Mouse (Mus musculus) lung, postnatal 4 days (tissue): ENCODE results near the gene Fyb.

Experiments
- DNase-seq, 2 experiments: peaks; one replicate each; pipeline ENCODE4 v3.0.0; 2021

Fyb gene

DNA sequence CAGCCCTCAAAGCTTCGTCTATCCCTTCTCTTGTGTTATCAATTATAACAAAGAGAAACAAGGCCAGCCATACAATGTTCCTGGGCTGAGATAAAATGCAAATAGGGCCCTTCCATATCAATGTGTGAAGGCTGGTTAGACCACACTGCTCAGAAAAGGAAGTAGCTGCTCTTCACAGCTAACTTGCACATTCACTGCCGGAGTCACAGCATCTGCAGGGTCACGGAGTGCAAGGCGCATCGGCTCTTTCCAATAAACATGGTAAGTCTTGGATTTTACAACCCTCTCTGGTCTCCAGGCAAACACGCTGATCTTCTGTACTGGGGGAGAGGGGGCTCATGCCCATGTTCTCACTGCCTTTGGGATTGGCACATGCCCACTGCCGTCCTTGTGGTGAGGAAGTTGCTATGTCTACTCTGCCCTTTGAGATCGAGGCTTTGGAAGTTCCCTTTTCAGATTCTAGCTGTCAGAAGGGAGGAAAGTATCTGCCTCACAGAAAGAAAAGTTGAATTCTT is at the start of gene Fyb:
Gene Fyb (plus strand): TSS at position 201 of the 515 bp plus-strand sequence.
- DNase-seq: peak; percentile 17 to 19

- no peak for DNase-seq
Measured at GRCm38 (mm10) chr15:6483561-6483960, 39.1 kb upstream of the Fyb start.

DNA sequence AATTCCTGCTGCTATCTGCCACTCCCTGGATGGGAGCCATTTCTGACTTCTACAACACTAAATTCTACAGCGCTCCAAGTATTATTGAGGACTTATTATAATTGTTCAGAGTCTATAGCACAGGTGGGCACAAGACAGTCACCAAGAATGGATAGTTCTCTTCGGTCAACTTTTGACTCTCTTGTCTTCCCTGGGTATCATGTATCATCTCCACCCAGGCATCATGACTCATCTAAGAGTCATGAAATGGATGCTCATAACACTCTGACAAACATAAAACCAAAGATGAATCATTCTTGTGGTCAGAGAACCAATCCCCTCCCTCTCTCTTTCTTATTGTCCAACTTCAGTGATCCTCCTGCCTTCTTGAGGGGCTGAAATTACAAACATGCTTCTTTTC is 30.3 kb upstream of the Fyb start:
- no peak for DNase-seq

DNA sequence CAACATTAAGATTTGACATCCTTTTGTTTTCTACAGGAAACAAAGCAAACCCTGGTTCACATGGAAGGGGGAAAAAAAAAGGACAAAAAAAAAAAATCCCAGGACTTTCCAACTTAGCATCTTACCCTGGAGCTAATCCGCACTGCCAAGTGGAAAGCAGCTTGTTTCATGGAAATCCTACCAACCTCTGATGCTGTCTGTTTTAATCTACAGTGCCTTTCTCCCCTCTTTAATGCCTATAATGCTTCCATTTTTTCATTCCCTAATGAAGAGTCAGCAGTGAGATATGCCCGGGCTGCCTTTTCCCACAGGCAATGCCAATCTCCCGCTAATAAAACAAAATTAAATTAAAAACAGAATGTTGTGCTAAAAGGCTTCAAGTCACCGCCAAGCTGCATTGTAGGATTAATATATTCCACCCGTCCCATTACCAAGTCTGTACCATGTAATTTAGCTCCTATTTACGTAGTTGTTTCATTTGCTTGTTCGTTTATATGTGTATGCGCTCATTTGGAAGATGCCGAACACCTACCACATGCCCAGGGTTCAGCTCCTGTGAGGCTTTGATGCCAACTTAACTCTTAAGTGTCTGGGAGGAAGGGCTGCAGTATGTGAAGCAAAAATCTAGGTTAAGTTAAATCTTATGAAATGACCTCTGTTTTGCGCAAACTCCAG is 24.1 kb upstream of the Fyb start:
- no peak for DNase-seq

- DNase-seq: peak in 1 of 2 experiments; percentile 23
Measured at GRCm38 (mm10) chr15:6500787-6501186, 21.9 kb upstream of the Fyb start.

DNA sequence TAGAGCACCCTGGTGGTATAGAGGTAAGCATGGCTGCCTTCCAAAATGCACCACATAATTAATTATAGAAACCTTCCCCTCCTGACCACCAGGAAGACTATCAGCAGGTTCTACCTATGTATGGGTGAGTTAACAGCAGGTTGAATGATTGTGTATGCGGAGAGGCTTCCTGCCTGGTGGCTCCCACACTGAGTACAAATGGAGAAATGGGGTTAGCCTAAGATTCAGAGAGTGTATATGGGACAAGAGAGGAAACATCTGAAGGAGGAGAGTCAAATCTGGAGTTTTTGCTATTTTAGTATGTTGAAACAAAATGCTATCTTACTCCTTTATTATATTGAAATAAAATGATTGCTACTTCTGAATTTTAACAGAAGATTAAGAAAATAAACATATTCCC is 5.1 kb upstream of the Fyb start:
- no peak for DNase-seq

DNA sequence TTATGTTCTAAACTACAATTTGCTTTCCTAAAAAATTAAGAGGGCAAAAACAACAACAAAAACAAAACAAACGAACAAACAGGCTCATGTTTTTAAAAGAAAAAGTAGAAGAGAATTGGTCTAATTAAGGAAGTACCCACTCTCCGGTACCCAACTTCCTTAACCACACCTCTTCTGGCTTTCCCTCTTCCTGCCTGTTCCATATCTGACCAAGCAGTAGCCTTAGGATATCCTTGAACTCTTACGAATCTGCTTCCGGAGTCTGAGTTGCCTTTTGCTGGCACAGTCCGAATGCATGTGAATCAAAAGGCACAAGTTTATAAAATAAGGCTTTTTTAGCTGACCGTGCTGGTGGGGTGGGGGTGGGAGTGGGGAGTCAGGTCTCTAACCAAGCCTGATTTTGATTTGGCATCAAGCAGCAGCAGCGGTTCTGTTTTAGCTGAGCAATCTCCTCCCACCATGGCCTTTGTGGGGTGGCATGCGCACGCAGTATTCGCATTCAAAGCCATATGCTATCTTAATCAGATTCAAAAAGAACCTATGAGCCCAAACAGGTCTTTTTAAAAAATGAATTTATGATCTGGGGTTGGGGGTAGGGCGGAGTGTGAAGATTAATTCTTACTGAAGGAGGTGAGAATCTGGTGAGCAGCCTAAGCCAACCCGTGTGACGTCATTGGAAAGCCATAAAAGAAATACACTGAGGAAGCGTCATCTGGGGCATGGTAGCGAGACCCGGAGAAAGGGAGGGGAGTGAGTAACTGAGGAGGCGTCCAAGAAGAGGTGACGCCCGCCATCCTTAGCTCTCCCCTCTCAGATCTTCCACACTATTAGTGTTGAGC is 3.0 kb upstream of the Fyb start:
- DNase-seq: no peak

GRCm38 (mm10) chr15:6520505-6521155 is 2.0 kb upstream of the Fyb start:
- no peak for DNase-seq

DNA sequence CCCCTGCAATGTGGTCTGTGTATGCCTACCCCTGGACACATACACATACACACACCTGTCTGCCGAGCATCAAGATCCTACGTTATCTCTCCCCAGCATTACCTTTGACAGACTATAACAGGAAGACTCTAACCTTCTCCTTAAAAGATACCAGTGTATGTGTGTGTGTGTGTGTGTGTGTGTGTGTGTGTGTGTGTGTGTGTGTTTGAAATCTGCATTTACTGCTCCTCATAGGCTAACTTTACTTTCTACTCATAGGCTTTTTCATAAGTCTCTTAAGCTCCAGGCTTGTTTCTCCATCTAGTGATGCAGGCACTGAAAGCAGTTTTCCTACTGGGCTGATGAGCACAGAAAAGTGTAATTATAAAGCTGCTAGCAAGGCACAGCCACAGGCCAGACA is 2.1 kb downstream of the Fyb start:
- DNase-seq: no peak

- DNase-seq: no peak
Measured at GRCm38 (mm10) chr15:6525386-6525785, 2.7 kb downstream of the Fyb start.

DNA sequence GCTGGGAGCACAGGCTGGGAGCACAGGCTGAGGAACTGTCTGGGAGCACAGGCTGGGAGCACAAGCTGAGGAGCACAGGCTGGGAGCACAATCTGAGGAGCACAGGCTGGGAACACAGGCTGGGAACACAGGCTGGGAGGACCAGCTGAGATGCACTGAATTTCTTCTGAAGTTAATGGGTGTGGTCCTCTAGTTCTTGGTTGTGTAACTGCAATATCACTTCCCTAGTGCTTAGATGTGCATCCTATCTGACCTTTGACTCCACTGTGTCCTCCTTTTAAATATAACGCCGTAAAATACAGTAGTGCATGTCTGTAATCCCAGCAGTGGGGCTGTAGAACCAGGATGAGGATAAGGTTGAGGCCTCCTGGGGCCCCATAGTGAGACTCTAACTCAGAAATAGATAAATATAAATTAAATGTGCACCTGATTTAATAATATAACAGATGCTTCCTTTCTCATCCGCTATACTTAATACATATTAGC is 11.2 kb downstream of the Fyb start:
- no peak for DNase-seq

- DNase-seq: no peak
Measured at GRCm38 (mm10) chr15:6534592-6534991, 11.9 kb downstream of the Fyb start.

DNA sequence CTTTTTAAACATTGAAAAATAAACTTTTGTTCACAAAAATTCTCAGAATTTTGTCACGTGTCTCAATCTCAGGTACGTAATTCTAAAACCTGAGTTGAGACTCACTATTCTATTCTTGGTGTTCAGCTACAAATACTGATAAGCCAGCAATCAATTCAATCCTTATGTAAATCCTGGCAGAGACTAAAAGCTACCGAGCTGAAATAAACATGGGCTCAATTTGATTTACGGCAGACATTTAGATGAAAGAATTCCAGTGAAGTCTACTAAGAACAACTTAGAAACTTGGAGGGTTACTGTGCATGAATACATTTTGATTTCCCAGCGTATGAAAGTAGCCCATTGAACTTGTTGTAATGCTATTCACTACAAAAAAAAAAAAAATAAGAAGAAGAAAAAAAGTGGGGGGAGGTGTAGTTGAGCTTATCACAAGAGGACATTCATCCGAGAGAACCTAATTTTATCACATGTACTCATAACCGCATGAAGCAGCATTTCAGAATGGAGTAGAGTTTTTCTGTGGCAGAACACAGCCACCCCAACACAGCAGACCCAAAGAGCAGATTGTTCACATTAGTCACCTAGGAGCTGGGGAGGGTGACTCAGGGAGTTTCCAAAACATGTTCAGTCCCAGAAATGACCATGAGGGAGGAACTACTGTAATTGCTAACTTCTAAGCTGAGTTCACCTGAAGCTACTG is 17.1 kb downstream of the Fyb start:
- no peak for DNase-seq

- DNase-seq: no peak
Measured at GRCm38 (mm10) chr15:6548911-6549310, 26.3 kb downstream of the Fyb start.

DNA sequence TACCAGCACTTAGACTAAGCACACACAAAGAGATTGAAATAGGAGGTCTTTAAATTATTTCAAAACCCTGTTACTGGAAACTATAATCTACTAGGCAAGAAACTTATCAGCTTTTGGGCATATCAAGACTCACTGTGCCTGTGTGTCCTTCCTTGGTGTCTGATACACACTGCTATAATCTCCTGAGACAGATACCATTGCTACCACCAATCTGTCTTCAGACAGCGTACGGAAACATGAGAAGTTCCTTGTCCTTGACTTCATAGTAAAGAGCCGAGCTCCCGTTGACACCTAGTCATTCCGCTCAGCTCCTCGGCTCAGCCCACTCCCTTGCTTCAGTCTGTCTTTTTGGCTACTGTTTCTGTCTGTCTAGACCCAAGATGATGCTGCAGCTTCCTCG is 29.2 kb downstream of the Fyb start:
- DNase-seq: no peak

- peak in 1 of 2 experiments; percentile 43 for DNase-seq
Measured at GRCm38 (mm10) chr15:6554742-6555141, 32.1 kb downstream of the Fyb start.

DNA sequence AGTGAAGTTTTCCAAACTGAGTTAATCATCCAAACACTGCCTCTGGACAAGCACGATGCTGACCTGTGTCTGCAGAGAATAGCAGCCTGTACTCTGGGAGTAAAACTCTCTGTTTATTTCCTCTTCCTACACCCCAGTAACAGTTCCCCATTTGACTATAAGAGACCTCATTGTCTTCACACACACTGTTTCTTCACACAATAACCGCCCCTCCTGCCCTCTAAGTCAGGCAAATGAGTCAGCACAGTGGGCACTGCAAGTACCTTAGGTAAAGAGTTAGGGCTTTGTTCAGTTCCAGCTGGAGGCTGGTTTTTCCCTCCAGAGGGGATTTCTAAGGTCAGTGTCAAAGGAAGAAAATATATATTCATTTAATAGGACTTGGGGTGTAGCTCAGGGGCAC is 32.9 kb downstream of the Fyb start:
- DNase-seq: no peak

DNA sequence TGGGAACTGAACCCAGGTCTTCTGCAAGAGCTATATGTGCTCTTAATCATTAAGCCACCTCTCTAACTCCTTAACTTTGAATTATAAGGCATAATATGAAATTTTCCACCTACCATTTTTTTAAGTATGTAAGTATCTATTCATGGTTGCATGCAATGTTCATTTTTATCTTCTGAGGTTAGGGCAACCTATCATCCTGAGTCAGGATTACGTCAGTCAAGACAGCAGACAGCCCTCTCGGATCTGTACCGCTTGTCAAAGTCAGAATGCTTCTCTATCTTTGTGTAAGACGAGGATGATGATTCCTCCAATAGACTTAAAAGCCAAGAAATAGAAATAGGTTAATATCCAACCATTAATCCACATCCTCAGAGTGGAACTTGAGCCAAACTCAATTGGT is 33.6 kb downstream of the Fyb start:
- DNase-seq: no peak

DNA sequence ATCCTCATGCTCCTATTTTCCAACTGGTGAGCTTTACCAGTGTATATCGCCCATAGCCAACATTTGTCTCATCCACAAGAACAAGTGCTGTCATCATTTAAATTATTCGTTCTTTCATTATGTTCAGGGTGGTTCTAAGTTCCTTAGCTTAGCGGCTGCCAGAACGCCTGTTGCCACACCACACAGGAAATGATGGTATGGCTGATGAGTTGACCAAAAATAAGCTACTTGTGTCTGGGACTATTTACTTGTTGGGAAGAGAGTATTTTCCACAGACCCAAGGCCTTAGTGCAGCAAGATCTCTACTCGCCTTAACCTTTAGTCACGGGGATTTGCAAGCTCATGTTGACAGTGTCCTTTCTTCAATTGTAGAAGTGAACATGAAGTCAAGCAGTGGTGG is 34.3 kb downstream of the Fyb start:
- no peak for DNase-seq

GRCm38 (mm10) chr15:6557552-6557951 is 34.9 kb downstream of the Fyb start:
- no peak for DNase-seq

GRCm38 (mm10) chr15:6559188-6559587 is 36.5 kb downstream of the Fyb start:
- DNase-seq: no peak

DNA sequence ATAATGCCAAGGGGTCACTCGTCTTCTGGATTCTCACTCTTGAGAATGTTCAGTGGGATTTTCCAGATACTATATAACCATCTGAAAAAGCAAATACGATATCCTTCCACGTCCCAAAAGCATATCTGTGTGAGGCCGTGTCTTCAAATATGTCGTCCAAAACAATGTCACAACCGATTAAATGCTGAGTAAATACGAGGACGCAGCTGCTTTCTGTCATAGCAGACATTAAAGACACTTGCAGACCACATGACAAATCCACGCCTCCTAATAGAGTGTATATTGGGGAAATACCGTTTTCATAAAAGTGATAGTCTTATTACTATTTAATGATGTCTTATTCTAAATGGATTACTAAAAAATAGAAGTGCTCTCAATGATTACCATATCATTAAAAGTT is 38.0 kb downstream of the Fyb start:
- DNase-seq: no peak

DNA sequence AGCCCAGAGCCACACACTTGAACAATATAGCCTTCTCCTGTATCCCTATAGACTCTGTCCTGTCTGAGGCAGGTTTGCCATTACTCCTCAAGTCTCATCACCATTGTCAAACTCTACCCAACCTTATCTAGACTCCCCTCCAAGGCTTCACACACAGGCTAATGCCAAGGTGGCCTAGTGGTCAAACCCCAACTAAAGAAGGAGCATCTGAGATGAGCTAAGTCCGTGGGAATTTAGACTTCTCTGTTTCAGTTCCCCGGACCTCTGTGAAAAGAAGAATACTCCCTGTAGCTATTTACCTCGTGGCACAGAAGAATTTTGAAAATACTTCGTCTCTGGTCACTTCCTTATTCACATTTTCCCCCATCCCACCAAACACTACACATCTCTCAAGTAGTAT is 39.5 kb downstream of the Fyb start:
- no peak for DNase-seq
